28 mouse cellular contexts compared by ENCODE assay signal in genomic region chr4:15727037-15727728, GRCm38 (mm10).
DNase-seq lines count a peak whose midpoint lies in the region; ATAC-seq and TF ChIP-seq lines count a peak whose summit lies in the region.
"Had no signal": no experiment of that assay in that cellular context is flagged by ENCODE, and none has a peak within 500 bp of the region (broad histone marks: within the 10 kb centered on the region; RNA-seq: fewer than 3 reads in every experiment).

No protein-coding gene starts in this region.

- H3K9ac ChIP-seq in hindbrain, embryonic 11.5 days (ENCODE audit: low read depth, low read length) = no peak overlapping the region
- H3K9ac ChIP-seq in hindbrain, postnatal 0 days (replicated peaks; ENCODE audit: low read length) = no peak overlapping the region
- no peak overlapping the region for H3K9ac ChIP-seq in midbrain, embryonic 11.5 days (ENCODE audit: low read length)
- no peak overlapping the region for H3K9ac ChIP-seq in midbrain, embryonic 16.5 days (ENCODE audit: low read depth, low read length)
- no peak overlapping the region for H3K9ac ChIP-seq in forebrain, embryonic 15.5 days (replicated peaks)
- H3K9ac ChIP-seq: embryonic facial prominence, embryonic 12.5 days; heart, embryonic 13.5 days; liver, embryonic 14.5 days; neural tube, embryonic 13.5 days; stomach, embryonic 15.5 days had no signal

- H3K4me1 ChIP-seq in hindbrain, embryonic 11.5 days (replicated peaks; ENCODE audit: control insufficient read depth, insufficient read depth, low read length) = no peaks in the 10 kb centered on the region
- H3K4me1 ChIP-seq in hindbrain, postnatal 0 days (ENCODE audit: insufficient read depth, low read length) = no peaks in the 10 kb centered on the region
- H3K4me1 ChIP-seq in midbrain, embryonic 11.5 days (ENCODE audit: control insufficient read depth, insufficient read depth, low read length) = no peaks in the 10 kb centered on the region
- H3K4me1 ChIP-seq in midbrain, embryonic 16.5 days (ENCODE audit: control insufficient read depth, insufficient read depth, low read length) = no peaks in the 10 kb centered on the region
- H3K4me1 ChIP-seq in forebrain, embryonic 15.5 days = no peaks in the 10 kb centered on the region
- H3K4me1 ChIP-seq: embryonic facial prominence, embryonic 12.5 days; heart, embryonic 13.5 days; stomach, embryonic 15.5 days had no signal

- H3K27me3 ChIP-seq in hindbrain, embryonic 11.5 days (ENCODE audit: control insufficient read depth, insufficient read depth, low read length) = no peaks in the 10 kb centered on the region
- no peaks in the 10 kb centered on the region for H3K27me3 ChIP-seq in hindbrain, postnatal 0 days (ENCODE audit: insufficient read depth, low read length)
- H3K27me3 ChIP-seq in midbrain, embryonic 11.5 days (ENCODE audit: control insufficient read depth, insufficient read depth, low read length) = no peaks in the 10 kb centered on the region
- no peaks in the 10 kb centered on the region for H3K27me3 ChIP-seq in midbrain, embryonic 16.5 days (ENCODE audit: control insufficient read depth, insufficient read depth, low read depth, low read length)
- H3K27me3 ChIP-seq in forebrain, embryonic 15.5 days = no peaks in the 10 kb centered on the region
- H3K27me3 ChIP-seq: embryonic facial prominence, embryonic 12.5 days; heart, embryonic 13.5 days; neural tube, embryonic 13.5 days; Patski; stomach, embryonic 15.5 days had no signal

- DNase-seq in hindbrain, embryonic 11.5 days (ENCODE audit: low spot score) = no peak
- no peak for DNase-seq in hindbrain, postnatal 0 days (ENCODE audit: low spot score)
- DNase-seq in midbrain, embryonic 11.5 days (ENCODE audit: low spot score, missing footprints) = peak; percentile 83
- peak; percentile 73 for DNase-seq in brain, embryonic 14.5 days (ENCODE audit: low read depth)
- DNase-seq in layer of hippocampus, adult 18-20 months (ENCODE audit: low spot score in 2 of 2) = no peak
- DNase-seq in lung, postnatal 14 days = no peak
- DNase-seq: adrenal gland, postnatal 10 days; cerebellum, adult 11-12 months; cerebellum, adult 9-11 months; embryo, embryonic 11 days; gastrocnemius, postnatal 10 days; heart, postnatal 10 days; kidney, adult 11 months; liver; lung, adult 2 months; lung, postnatal 10 days; right cerebral cortex, postnatal 25 days; thymus, postnatal 25 days had no signal

- no peak for TF ChIP-seq CTCF in hindbrain, postnatal 0 days (IDR thresholded peaks at IDR 0.05; ENCODE audit: low read depth)
- no peak for TF ChIP-seq CTCF in brain, embryonic 14.5 days (IDR thresholded peaks at IDR 0.05; ENCODE audit: borderline replicate concordance, extremely low read depth, insufficient read depth, insufficient read length)

- H3K9me3 ChIP-seq in hindbrain, embryonic 11.5 days (ENCODE audit: control insufficient read depth, low read length) = no peaks in the 10 kb centered on the region
- H3K9me3 ChIP-seq in hindbrain, postnatal 0 days (ENCODE audit: low read length) = no peaks in the 10 kb centered on the region
- H3K9me3 ChIP-seq in midbrain, embryonic 11.5 days (ENCODE audit: control insufficient read depth, low read length) = no peaks in the 10 kb centered on the region
- no peaks in the 10 kb centered on the region for H3K9me3 ChIP-seq in midbrain, embryonic 16.5 days (replicated peaks; ENCODE audit: control insufficient read depth, low read length, poor library complexity, severe bottlenecking)
- no peaks in the 10 kb centered on the region for H3K9me3 ChIP-seq in forebrain, embryonic 15.5 days
- H3K9me3 ChIP-seq: embryonic facial prominence, embryonic 12.5 days; heart, embryonic 13.5 days; neural tube, embryonic 13.5 days; stomach, embryonic 15.5 days had no signal

- WGBS in hindbrain, embryonic 11.5 days = 70% methylated on average over 2 of the region's 2 CpGs
- WGBS in hindbrain, postnatal 0 days = 55% methylated on average over 2 of the region's 2 CpGs
- 71% methylated on average over 2 of the region's 2 CpGs for WGBS in midbrain, embryonic 11.5 days
- 52% methylated on average over 2 of the region's 2 CpGs for WGBS in midbrain, embryonic 16.5 days
- WGBS in forebrain, embryonic 15.5 days = 12% methylated on average over 2 of the region's 2 CpGs

- no peak for TF ChIP-seq POLR2A in brain, embryonic 14.5 days (IDR thresholded peaks at IDR 0.05; ENCODE audit: borderline replicate concordance, extremely low read depth, insufficient read depth, insufficient read length, poor library complexity, severe bottlenecking)

- no peak overlapping the region for H3K27ac ChIP-seq in hindbrain, embryonic 11.5 days (ENCODE audit: low read depth, low read length)
- H3K27ac ChIP-seq in hindbrain, postnatal 0 days = no peak overlapping the region
- no peak overlapping the region for H3K27ac ChIP-seq in midbrain, embryonic 11.5 days (ENCODE audit: low read depth, low read length)
- H3K27ac ChIP-seq in midbrain, embryonic 16.5 days (ENCODE audit: low read length) = no peak overlapping the region
- no peak overlapping the region for H3K27ac ChIP-seq in forebrain, embryonic 15.5 days (replicated peaks)
- H3K27ac ChIP-seq: embryonic facial prominence, embryonic 12.5 days; heart, embryonic 13.5 days; liver, embryonic 14.5 days; neural tube, embryonic 13.5 days; stomach, embryonic 15.5 days had no signal

- no peak overlapping the region for H3K4me3 ChIP-seq in hindbrain, embryonic 11.5 days (ENCODE audit: low read depth, low read length)
- no peak overlapping the region for H3K4me3 ChIP-seq in hindbrain, postnatal 0 days (ENCODE audit: low read length)
- H3K4me3 ChIP-seq in midbrain, embryonic 11.5 days (ENCODE audit: low read depth, low read length) = no peak overlapping the region
- no peak overlapping the region for H3K4me3 ChIP-seq in midbrain, embryonic 16.5 days (ENCODE audit: low read depth, low read length)
- H3K4me3 ChIP-seq in forebrain, embryonic 15.5 days = no peak overlapping the region
- H3K4me3 ChIP-seq: embryonic facial prominence, embryonic 12.5 days; heart, embryonic 13.5 days; myocyte; neural tube, embryonic 13.5 days; stomach, embryonic 15.5 days had no signal

- no peak overlapping the region for H3K4me2 ChIP-seq in hindbrain, embryonic 11.5 days (replicated peaks; ENCODE audit: low read depth, low read length)
- no peak overlapping the region for H3K4me2 ChIP-seq in hindbrain, postnatal 0 days (ENCODE audit: low read depth, low read length)
- no peak overlapping the region for H3K4me2 ChIP-seq in midbrain, embryonic 11.5 days
- no peak overlapping the region for H3K4me2 ChIP-seq in midbrain, embryonic 16.5 days (ENCODE audit: low read length)
- H3K4me2 ChIP-seq in forebrain, embryonic 15.5 days (replicated peaks) = no peak overlapping the region
- H3K4me2 ChIP-seq: embryonic facial prominence, embryonic 12.5 days; heart, embryonic 13.5 days; neural tube, embryonic 13.5 days; stomach, embryonic 15.5 days had no signal

- H3K36me3 ChIP-seq in hindbrain, embryonic 11.5 days (ENCODE audit: control insufficient read depth, insufficient read depth, low read length) = no peaks in the 10 kb centered on the region
- no peaks in the 10 kb centered on the region for H3K36me3 ChIP-seq in hindbrain, postnatal 0 days (ENCODE audit: insufficient read depth, low read length)
- no peaks in the 10 kb centered on the region for H3K36me3 ChIP-seq in midbrain, embryonic 11.5 days (ENCODE audit: control insufficient read depth, insufficient read depth, low read length)
- H3K36me3 ChIP-seq in midbrain, embryonic 16.5 days (ENCODE audit: control insufficient read depth, insufficient read depth, low read length) = no peaks in the 10 kb centered on the region
- H3K36me3 ChIP-seq in forebrain, embryonic 15.5 days = no peaks in the 10 kb centered on the region
- H3K36me3 ChIP-seq: embryonic facial prominence, embryonic 12.5 days; heart, embryonic 13.5 days; neural tube, embryonic 13.5 days; stomach, embryonic 15.5 days had no signal

- ATAC-seq in hindbrain, embryonic 11.5 days (ENCODE audit: low FRiP score) = peak; percentile 64; the same call in 1 of the 2 replicates
- ATAC-seq in hindbrain, postnatal 0 days = no peak
- peak; percentile 59; the same call in 1 of the 2 replicates for ATAC-seq in midbrain, embryonic 11.5 days (ENCODE audit: low FRiP score)
- no peak for ATAC-seq in midbrain, embryonic 16.5 days
- peak; percentile 57; the same call in 1 of the 2 replicates for ATAC-seq in forebrain, embryonic 15.5 days (replicated peaks)
- ATAC-seq: inflammation-experienced regulatory T-cells, adult 6 months; Patski had no signal

Comparison
In these comparisons a context has a peak if more than half of its experiments do, and no peak if none do; other contexts are left out.
1. ATAC-seq: peak in hindbrain, embryonic 11.5 days (single experiment), midbrain, embryonic 11.5 days (single experiment) and forebrain, embryonic 15.5 days (single experiment); none in hindbrain, postnatal 0 days (single experiment) and midbrain, embryonic 16.5 days (single experiment).
2. DNase-seq: peak in midbrain, embryonic 11.5 days (single experiment) and brain, embryonic 14.5 days (single experiment); none in hindbrain, embryonic 11.5 days (single experiment), hindbrain, postnatal 0 days (single experiment), layer of hippocampus, adult 18-20 months (0 of 2) and lung, postnatal 14 days (single experiment).